Mouse (Mus musculus) gastrocnemius, adult 18-20 months (tissue): ENCODE data around the gene Tbxa2r. TPM values are rescaled to one million over a fixed set of nuclear protein-coding genes. Genes with fewer than 3 reads are reported as not detected.

ENCODE experiments used
- DNase-seq: peaks from one replicate; pipeline ENCODE4 v3.0.0; 2021; ENCODE audit warnings: low spot score
- total RNA-seq, 2 experiments: library from RNA; stranded (reverse); gene quantifications; 2 replicates each; pipeline ENCODE4 v1.2.3; 2021

Tbxa2r gene
- total RNA-seq, 2 experiments from 2014 or later = 0.16 to 0.55 TPM

DNA sequence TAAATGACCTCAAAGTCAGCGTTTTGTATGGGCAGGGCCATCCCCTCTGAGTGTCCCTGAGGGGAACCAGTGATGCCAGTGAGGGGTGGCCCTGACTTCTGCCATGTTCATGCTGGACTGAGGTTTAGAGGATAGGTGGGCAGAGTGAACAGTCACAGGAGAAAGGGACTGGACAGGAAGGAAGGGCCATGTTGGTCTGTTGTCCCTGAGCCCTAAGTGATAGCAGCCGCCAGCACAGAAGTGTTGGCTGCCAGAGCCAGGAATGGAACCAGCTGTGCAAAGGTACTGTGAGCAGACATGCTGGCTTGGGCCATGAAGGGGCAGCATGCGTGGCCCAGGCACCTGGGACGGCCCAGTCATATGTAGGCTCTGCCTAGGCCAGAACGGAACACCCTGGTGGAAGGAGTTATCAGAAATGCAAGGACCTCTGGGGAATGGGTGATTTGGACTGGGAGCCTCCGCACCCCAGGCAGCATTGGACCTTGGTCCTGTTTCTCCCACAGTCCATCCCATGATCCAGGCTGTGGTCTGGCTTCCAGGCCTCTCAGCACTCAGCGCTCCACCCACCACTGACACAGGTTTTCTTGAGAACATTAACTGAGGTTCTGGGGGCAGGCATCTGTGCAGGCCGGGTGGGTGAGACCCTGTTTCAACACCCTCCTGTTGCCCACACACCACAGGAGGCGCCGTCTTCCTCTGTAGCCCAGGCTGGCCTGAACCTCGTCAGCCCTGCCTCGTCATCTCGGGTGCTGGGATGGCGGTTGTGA is 28.8 kb upstream of the Tbxa2r start:
- DNase-seq = no peak

DNA sequence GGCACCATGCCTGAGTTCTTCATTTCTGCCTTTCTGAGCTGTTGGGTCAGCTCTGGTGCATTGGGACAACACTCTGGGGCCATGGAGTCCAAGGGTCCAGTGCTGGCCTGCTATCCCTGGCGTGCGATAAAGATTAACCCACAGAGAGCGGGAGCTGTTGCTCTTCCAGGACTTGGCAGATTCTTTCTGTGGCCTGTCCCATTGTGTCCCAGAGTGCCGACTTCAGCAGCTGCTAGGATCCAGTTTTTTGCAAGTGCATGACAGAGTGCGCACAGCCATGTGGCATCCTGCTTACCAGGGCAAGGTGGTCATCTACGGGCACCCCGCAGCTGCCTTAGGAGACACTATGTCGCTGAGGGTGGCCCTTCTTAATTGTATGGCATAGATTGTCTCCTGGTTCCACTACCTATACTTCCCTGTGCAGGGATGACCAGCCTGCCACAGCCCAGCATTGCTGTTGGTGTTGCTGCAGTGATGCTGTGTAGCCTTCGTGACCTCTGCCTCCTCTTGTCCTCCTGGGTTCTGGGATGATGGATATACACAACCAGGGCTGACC is 28.1 kb upstream of the Tbxa2r start:
- DNase-seq = no peak

DNA sequence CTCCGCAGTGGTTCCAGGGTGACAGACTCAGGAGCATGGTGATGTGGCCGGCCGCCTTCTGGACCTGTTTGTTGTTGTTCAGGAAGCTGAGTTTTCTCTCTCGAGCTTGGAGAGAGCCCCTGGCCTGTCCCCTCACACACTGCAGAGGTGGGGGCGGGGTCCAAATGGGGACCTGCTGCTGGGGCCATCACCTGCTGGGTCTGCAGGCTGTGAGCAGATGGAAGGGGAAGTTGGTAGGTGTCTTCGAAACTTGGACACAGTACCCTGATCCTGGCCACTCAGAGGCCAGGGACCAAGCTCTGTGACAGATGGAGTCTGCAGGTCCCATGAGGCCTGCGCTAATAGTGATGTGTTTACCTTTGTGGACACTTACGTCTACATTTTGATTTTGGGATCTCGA is 27.2 kb upstream of the Tbxa2r start:
- no peak for DNase-seq

GRCm38 (mm10) chr10:81302288-81302687 is 26.2 kb upstream of the Tbxa2r start:
- no peak for DNase-seq

DNA sequence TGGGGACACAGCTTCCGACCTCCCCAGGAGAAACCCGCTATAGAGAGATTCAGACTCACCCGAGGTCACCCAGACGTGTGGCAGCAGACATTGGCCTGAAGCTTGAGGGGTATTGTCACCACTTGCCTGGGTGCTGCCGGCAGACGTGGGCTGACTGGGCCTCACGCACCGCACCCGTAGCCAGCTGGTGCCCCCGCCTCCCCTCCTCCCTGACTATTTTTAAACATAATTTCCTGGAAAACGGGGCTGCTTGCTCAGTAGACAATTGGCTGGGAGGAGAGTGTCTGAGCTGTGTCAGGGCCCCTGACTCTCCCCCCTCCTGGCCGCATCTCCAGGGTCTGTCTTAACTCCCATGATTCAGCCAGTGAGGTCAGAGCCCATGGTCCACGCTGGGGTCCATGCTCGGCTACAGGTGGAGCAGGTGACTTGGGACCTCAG is 25.7 kb upstream of the Tbxa2r start:
- no peak for DNase-seq

DNA sequence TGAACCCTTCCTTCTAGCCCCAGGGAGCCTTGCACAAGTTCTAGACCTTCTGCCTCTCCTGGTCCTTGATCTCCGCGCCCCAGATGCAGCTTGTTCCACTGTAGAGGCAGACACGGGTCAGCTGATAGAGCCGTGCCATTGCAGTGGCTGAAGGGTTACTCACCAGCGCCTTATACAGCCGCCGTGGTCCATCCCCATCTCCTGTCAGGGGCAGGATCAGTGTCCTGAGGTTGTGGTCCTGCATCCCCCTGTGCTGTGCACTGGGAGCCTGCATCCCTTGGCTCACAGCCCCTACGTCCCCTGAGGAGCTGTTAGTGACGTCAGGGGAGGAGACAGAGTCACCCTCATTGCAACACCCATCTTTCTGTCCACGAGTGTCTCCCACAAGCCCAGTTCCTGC is 25.3 kb upstream of the Tbxa2r start:
- no peak for DNase-seq

DNA sequence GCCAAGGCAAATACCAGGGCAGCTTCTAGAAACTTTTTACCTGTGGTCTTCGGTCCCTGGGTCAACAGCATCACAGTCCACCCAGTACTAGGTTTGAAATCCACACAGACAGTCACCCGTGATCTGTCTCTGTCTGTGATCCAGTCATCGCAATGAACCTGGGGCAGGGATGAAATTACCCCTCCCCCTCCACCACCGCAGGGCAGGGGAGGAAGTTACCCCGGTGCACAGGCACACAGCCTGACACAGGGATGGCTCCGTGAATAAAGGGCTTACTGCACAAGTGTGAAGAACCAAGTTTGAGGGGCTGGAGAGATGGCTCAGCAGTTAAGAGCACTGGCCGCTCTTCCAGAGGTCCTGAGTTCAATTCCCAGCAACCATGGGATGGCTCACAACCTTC is 24.8 kb upstream of the Tbxa2r start:
- no peak for DNase-seq

- DNase-seq = peak; percentile 55
Observed at GRCm38 (mm10) chr10:81304597-81305238, 23.8 kb upstream of the Tbxa2r start.

- no peak for DNase-seq
Observed at GRCm38 (mm10) chr10:81305663-81306062, 22.9 kb upstream of the Tbxa2r start.

DNA sequence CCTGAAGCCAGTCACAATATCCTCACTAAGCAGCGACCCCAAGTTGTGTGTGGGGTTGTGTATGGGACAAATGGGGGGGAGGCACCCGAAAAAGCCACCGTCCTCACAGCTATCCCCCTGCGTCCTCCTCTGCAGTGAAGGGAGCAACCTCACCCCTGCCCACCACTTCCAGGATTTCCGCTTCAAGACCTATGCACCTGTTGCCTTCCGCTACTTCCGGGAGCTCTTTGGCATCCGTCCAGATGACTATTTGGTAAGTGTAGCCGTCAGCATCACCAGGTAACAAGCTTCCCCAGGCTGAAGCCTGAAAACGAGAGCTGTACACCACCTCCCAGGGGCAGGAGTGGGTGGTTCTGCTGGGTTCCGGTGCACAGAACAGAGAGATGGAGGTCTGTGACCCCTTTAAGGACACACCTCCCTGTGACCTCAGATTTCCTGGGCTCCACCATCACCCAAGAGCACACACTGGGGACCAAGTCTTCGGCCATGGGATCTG is 22.3 kb upstream of the Tbxa2r start:
- no peak for DNase-seq

- no peak for DNase-seq
Observed at GRCm38 (mm10) chr10:81306837-81307682, 21.5 kb upstream of the Tbxa2r start.

DNA sequence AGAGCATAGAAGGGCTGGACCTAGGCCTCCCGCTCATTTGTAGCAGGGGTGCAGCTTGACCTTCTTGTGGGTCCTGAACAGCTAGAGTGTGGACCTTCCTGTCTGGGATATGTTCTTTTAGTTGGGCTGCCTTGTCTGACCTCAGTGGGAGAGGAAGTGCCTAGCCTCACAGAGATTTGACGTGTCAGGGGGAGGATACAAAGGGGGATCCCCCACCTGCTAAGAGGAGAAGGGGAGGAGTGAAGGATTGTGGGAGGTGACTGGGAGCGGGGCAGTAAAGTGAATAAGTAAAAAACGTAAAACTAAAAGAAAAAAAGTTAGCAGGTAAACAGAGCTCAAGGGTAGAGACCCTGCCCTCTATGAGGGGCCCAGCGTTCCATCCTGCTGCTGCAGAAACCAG is 19.0 kb upstream of the Tbxa2r start:
- no peak for DNase-seq

- no peak for DNase-seq
Observed at GRCm38 (mm10) chr10:81313581-81313980, 14.9 kb upstream of the Tbxa2r start.

DNA sequence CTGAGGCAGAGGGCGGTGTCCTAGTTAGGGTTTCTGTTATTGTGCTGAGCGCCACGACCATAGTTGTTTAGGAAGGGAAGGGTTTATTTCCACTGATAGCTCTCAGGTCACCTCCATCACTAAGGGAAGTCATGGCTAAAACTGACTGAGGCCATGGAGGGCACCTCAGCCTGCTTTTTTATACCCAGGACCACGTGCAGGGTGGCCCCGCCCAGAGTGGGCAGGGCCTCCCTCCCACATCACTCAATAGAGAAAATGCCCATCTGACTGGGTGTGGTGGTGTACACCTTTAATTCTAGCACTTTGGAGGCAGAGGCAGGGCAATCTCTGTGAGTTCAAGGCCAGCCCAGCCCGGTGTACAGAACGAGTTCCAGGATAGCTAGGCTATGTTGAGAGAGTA is 14.3 kb upstream of the Tbxa2r start:
- DNase-seq = no peak

- no peak for DNase-seq
Observed at GRCm38 (mm10) chr10:81315587-81315986, 12.9 kb upstream of the Tbxa2r start.

DNA sequence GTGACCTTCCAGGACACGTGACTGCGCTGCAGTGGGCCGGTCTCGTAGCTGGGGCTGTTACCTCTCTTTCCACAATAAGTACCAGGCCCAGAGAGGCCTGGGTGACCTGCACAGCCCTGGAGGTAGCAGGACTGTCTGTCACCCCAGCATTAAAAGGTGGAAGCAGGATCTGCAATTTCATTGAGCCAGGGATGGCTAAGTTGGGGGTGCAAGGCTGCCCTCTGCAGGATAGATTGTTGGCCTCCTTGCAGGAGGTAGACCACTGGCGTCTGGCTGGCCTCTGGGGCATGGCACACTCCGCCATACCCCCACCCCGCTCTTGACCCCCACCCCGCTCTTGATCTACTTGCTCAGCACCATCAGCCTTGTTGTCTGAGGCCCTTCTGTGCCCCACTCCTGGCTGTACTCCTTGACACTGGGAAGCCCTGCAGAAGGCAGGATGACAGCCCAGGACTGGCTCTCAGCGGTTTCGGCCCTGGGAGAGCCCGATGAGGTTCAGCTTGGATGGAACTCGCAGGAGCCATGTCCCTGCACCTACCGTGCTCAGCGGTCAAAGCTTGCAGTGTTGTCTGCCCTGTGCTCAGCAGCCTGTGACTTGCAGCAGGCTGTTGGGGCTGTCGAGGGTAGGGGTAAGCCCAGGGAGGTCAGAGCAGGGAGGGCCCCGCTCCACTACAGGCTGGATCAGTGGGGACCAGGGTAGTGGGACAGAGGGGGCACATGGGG is 12.0 kb upstream of the Tbxa2r start:
- DNase-seq = no peak

DNA sequence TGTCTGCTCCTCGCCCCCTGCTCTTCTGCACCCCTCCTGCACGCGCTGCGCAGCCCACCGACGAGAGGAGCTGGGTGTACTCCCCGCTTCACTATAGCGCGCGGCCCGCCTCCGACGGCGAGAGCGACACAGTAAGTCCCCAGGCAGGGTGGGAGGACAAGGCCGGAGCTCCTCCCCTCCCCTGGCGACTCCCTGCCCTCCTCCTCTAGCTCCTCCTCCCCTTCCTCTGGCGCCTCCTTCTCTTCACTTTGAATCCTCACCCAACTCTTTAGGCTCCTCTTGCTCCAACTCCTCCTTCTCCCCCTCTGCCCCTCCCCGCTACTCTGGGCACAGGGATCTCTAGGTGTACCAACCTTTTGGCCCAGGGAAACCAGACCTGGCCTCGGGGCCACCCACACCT is 11.3 kb upstream of the Tbxa2r start:
- DNase-seq = no peak

- peak; percentile 54 for DNase-seq
Observed at GRCm38 (mm10) chr10:81318589-81319329, 9.8 kb upstream of the Tbxa2r start.

GRCm38 (mm10) chr10:81319330-81319699 is 9.2 kb upstream of the Tbxa2r start:
- no peak for DNase-seq
